Mouse (Mus musculus): ENCODE data around the gene Smarcd2.

GRCm38 (mm10) chr11:106286987-106287386, 14.2 kb upstream of the Smarcd2 start:
- TF ChIP-seq CTCF (IDR thresholded peaks at IDR 0.05; ENCODE audit: extremely low read depth, insufficient read length, insufficient replicate concordance, low read depth, low read length) = no peak
- TF ChIP-seq POLR2A (IDR thresholded peaks at IDR 0.05; ENCODE audit: low read depth, low read length) = no peak
